Mouse (Mus musculus): Measurements from ENCODE around the gene Gm20481.
"Not testable (repeated sequence)": the region's sequence is repeated elsewhere in the genome, so short reads cannot be mapped to it uniquely, and the experiment has no call there.

Gene Gm20481

GRCm38 (mm10) chr17:35003022-35003838, 33.5 kb downstream of the Gm20481 start:
- DNase-seq (ENCODE audit: low read depth, low spot score): peak; percentile 64

GRCm38 (mm10) chr17:35004075-35004717, 34.5 kb downstream of the Gm20481 start:
- no peak for DNase-seq (ENCODE audit: low read depth, low spot score)

GRCm38 (mm10) chr17:35005158-35005557, 35.4 kb downstream of the Gm20481 start:
- no peak for DNase-seq (ENCODE audit: low read depth, low spot score)

- DNase-seq (ENCODE audit: low read depth, low spot score): not testable (repeated sequence)
These were observed 36.2 kb downstream of the Gm20481 start for GRCm38 (mm10) chr17:35005902-35006301.

GRCm38 (mm10) chr17:35007387-35007991, 37.8 kb downstream of the Gm20481 start:
- no peak for DNase-seq (ENCODE audit: low read depth, low spot score)

- DNase-seq (ENCODE audit: low read depth, low spot score): no peak
These were observed 39.9 kb downstream of the Gm20481 start for GRCm38 (mm10) chr17:35009586-35009985.

- DNase-seq (ENCODE audit: low read depth, low spot score): no peak
These were observed 41.7 kb downstream of the Gm20481 start for GRCm38 (mm10) chr17:35011440-35011839.

GRCm38 (mm10) chr17:35012430-35012829, 42.7 kb downstream of the Gm20481 start:
- no peak for DNase-seq (ENCODE audit: low read depth, low spot score)

GRCm38 (mm10) chr17:35013221-35013620, 43.5 kb downstream of the Gm20481 start:
- DNase-seq (ENCODE audit: low read depth, low spot score): no peak

- no peak for DNase-seq (ENCODE audit: low read depth, low spot score)
These were observed 45.6 kb downstream of the Gm20481 start for GRCm38 (mm10) chr17:35015296-35015695.

GRCm38 (mm10) chr17:35016376-35016775, 46.7 kb downstream of the Gm20481 start, which contains the start of gene Vwa7:
Vwa7 (plus strand) TSS chr17:35016579.
- no peak for DNase-seq (ENCODE audit: low read depth, low spot score)

- DNase-seq (ENCODE audit: low read depth, low spot score): no peak
These were observed 47.3 kb downstream of the Gm20481 start for GRCm38 (mm10) chr17:35016791-35017705.

- no peak for DNase-seq (ENCODE audit: low read depth, low spot score)
These were observed 48.0 kb downstream of the Gm20481 start for GRCm38 (mm10) chr17:35017706-35018030.

- no peak for DNase-seq (ENCODE audit: low read depth, low spot score)
These were observed 48.5 kb downstream of the Gm20481 start for GRCm38 (mm10) chr17:35018171-35018570.

GRCm38 (mm10) chr17:35019894-35020293, 50.2 kb downstream of the Gm20481 start:
- DNase-seq (ENCODE audit: low read depth, low spot score): no peak

GRCm38 (mm10) chr17:35020551-35020950, 50.8 kb downstream of the Gm20481 start:
- DNase-seq (ENCODE audit: low read depth, low spot score): no peak

GRCm38 (mm10) chr17:35021163-35021808, 51.6 kb downstream of the Gm20481 start:
- DNase-seq (ENCODE audit: low read depth, low spot score): peak; percentile 80
